Mouse (Mus musculus) hindbrain, embryonic 10.5 days (tissue): ENCODE measurements around the gene Taf8. TPM values are rescaled to one million over a fixed set of nuclear protein-coding genes. Genes with fewer than 3 reads are reported as not detected.
A peak's percentile ranks its signal among the peaks of the same experiment; 100 is the strongest.

Experiments
- DNase-seq: peaks from one replicate; pipeline ENCODE4 v3.0.0-alpha.2; 2017; ENCODE audit warnings: low spot score
- H3K27ac ChIP-seq: fragments of 300-500 bp; sonication (generic); 2 replicates; pipeline ENCODE4 v1.5.1; 2016; ENCODE audit warnings: mild to moderate bottlenecking, moderate library complexity
- H3K27me3 ChIP-seq: fragments of 300-500 bp; sonication (generic); 2 replicates; pipeline ENCODE4 v1.6.1; 2016; ENCODE audit warnings: mild to moderate bottlenecking; ENCODE audit not compliant: poor library complexity, insufficient read depth, severe bottlenecking
- H3K36me3 ChIP-seq: fragments of 300-500 bp; sonication (generic); 2 replicates; pipeline ENCODE4 v1.6.1; 2016; ENCODE audit warnings: mild to moderate bottlenecking, moderate library complexity
- H3K4me1 ChIP-seq: fragments of 300-500 bp; sonication (generic); replicated peaks from 2 replicates; pipeline ENCODE4 v1.6.1; 2016; ENCODE audit warnings: mild to moderate bottlenecking
- H3K4me3 ChIP-seq: fragments of 300-500 bp; sonication (generic); 2 replicates; pipeline ENCODE4 v1.5.1; 2016; ENCODE audit warnings: mild to moderate bottlenecking, moderate library complexity
- H3K9me3 ChIP-seq: fragments of 300-500 bp; sonication (generic); 2 replicates; pipeline ENCODE4 v1.6.1; 2016; ENCODE audit warnings: mild to moderate bottlenecking, moderate library complexity
- WGBS: fragments of 180-500 bp; shearing (Covaris S2); methylation state at CpG from one replicate; pipeline ENCODE4 v1.1.7; 2016; 5-methylcytosine and 5-hydroxymethylcytosine counted together
- polyA plus RNA-seq: library from polyadenylated mRNA; unstranded; fragments of >200 nt; fragmentation: Nextera tagmentation; extraction: Ambion mirVana; gene quantifications from 2 replicates; pipeline ENCODE4 v1.2.1, GENCODE M21; 2016

Taf8 gene
- polyA plus RNA-seq, 1 experiment from 2014 or later, result 36.0 TPM

DNA sequence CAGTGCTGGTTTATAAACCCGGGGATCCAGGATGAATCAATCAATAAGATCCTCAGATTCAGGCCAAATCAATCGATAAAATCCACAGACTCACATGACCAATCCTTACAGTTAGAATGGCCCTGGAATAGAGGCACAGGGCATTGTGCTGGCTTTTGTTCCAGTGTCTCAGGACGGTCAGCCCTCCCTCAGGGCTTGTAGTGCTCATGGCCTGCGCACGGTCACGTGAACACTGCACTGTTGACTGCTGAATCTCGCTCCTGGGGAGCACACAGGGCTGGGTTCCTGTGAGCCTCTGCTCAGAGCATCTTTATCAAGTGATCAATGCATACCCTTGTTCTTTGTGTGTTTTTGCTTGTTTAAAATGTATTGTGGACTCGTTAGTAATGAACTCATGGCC, 26.8 kb upstream of the Taf8 start:
- Histone ChIP-seq H3K4me1 (peaks cover 37% of the 10 kb centered on the region), H3K27me3 (no peaks in the 10 kb centered on the region), H3K4me3 (no peak overlapping the region), H3K27ac (peak overlapping the region; percentile 87), H3K9me3 (no peaks in the 10 kb centered on the region), H3K36me3 (no peaks in the 10 kb centered on the region)
- DNase-seq, result no peak
- WGBS, result 71% methylated on average over 8 of the region's 8 CpGs

DNA sequence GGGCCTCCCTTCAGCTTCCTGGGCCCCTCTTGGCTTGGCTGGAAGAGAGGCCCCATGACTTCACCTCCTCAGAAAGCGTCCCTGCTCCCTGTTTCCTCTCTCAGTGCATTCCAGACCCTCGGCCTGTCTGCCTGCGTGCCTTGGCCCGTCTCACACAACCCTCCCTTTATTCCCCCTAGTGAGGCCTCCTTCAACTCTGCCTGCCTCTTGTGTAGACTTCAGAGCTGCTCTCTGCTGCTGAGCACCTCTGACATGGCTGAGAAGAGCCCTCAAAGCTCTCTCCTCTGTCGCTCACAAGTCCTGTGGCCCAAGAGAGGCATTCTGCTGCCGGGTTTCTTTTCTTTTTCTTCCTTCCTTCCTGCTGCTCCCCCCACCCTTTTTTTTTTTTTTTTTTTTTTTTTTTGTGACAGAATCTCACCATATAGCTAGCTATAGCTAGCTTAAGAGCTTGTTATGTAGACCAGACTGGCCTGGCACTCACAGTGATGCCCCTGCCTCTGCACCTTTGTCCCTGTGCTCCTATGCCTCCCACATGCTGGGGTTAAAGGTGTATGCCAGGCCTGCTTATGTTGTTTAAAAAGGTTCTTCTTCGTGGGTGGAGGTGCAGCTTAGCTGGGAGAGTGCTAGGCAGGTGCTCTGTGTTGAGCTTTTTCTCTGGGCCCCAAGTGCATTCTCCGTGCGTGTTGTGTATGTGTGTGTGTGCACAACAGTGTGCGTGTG, 25.6 kb upstream of the Taf8 start:
- Histone ChIP-seq H3K9me3 (no peaks in the 10 kb centered on the region), H3K27ac (peak overlapping the region; percentile 87), H3K4me3 (no peak overlapping the region), H3K36me3 (no peaks in the 10 kb centered on the region), H3K4me1 (peaks cover 49% of the 10 kb centered on the region), H3K27me3 (no peaks in the 10 kb centered on the region)
- DNase-seq, result peak; percentile 38
- 48% methylated on average over 10 of the region's 10 CpGs for WGBS

DNA sequence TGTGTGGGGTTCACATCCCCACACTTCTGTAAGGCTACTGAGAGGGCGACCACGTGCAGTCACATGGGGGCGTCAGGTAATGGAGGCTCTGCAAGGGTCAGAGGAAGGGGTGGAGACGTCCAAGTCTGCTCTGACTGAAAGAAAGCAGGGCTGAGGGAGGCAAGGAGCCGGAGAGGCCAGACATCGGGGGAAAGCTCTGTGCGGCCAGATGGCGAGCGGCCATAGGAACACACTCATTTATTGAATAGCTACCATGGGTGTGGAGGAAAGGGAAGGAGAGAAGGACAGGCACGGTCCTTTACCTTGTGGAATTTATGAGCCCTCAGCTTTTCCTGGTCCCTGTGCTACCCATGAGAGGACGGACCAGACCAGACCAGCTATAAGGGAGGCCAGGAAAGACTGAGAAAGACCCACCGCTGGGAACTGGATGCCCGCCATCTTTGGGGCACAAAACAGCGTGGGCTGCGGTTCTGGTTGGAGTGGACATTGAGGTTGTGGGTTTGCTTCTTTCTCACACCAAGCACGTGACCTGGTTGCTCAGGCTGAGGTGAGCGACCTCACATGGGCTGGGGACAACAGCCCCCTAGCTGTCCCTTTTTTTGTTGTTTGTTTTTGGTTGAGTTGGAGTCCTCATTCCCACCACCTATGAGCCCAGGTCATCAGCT, 24.9 kb upstream of the Taf8 start:
- H3K36me3 ChIP-seq, result no peaks in the 10 kb centered on the region
- H3K4me1 ChIP-seq, result peaks cover 57% of the 10 kb centered on the region
- no peaks in the 10 kb centered on the region for H3K9me3 ChIP-seq
- H3K27me3 ChIP-seq, result no peaks in the 10 kb centered on the region
- WGBS, result 88% methylated on average over 17 of the region's 17 CpGs
- peak overlapping the region; percentile 87 for H3K27ac ChIP-seq
- H3K4me3 ChIP-seq, result no peak overlapping the region
- no peak for DNase-seq

DNA sequence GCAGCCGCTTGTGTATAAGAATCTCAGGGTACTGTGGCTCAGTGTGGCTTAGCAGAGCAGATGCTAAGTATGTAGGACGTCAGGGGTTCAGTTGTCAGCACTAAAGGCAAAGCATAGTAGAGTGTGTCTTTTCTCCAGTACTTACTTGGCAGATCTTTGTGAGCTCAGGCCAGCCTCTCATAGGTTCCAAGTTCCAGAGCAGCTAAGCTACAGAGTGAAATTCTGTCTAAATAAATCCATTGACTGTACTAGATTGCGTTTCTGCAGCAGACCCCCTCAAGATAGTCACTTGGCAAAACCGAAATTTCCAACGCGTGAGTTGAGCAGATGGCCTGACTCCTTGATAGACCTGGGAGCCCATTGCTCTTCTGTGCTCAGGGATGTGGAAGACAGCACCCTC, 22.9 kb upstream of the Taf8 start:
- DNase-seq, result no peak
- H3K4me1 ChIP-seq, result peaks cover 60% of the 10 kb centered on the region
- H3K36me3 ChIP-seq, result no peaks in the 10 kb centered on the region
- H3K27ac ChIP-seq, result no peak overlapping the region
- H3K4me3 ChIP-seq, result no peak overlapping the region
- 90% methylated on average over 6 of the region's 6 CpGs for WGBS
- H3K9me3 ChIP-seq, result no peaks in the 10 kb centered on the region
- H3K27me3 ChIP-seq, result no peaks in the 10 kb centered on the region

DNA sequence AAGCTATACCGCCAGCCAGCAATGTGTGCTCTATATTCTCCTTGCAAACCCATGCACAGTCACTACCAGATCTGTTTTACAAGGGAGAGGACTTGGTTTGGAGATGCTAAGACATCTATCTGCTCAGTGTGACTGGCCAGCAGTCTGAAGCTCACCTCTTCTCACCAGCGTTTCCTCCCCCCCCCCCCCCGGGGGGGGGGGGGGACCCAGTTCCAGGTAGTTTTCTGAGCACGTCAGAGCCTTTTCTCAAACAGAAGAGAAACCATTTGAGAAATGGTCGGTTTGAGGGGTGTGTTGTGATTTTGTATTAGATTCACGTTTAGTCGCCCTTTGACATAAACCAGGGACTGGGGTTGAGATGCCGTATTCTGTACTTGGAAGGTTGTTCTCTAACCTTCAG, 22.0 kb upstream of the Taf8 start:
- Histone ChIP-seq H3K27ac (0 out of 2 replicates have a peak overlapping the region, but pooled peaks have one; percentile 95), H3K9me3 (no peaks in the 10 kb centered on the region), H3K36me3 (no peaks in the 10 kb centered on the region), H3K4me3 (no peak overlapping the region), H3K4me1 (peaks cover 62% of the 10 kb centered on the region), H3K27me3 (no peaks in the 10 kb centered on the region)
- no peak for DNase-seq
- 78% methylated on average over 8 of the region's 8 CpGs for WGBS

DNA sequence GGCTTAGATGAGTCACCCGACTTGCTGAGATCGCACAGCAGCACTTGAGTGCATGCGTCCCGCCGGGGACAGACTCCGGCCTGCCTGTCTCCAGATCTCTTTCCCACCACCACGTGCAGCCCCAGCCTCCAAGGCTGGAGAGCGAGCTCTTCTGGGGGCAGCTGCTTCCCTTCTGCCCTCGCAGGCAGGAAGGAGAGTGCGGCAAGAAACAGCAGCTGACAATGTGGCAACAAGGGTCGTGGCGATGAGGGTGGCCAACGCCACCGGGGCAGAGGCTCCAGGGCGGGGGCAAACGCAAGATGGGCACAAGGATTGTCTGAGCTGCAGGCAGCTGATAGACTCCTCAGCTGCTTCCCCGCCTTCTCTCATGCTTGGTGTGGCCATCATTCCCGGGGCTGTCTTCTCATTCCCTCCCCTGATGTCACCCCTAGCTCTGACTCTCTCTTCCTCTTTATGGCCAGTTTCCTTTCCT, 21.2 kb upstream of the Taf8 start:
- H3K9me3 ChIP-seq, result no peaks in the 10 kb centered on the region
- peak overlapping the region; percentile 95 for H3K27ac ChIP-seq
- H3K27me3 ChIP-seq, result no peaks in the 10 kb centered on the region
- 69% methylated on average over 18 of the region's 18 CpGs for WGBS
- no peaks in the 10 kb centered on the region for H3K36me3 ChIP-seq
- H3K4me3 ChIP-seq, result no peak overlapping the region
- peaks cover 57% of the 10 kb centered on the region for H3K4me1 ChIP-seq
- DNase-seq, result no peak

DNA sequence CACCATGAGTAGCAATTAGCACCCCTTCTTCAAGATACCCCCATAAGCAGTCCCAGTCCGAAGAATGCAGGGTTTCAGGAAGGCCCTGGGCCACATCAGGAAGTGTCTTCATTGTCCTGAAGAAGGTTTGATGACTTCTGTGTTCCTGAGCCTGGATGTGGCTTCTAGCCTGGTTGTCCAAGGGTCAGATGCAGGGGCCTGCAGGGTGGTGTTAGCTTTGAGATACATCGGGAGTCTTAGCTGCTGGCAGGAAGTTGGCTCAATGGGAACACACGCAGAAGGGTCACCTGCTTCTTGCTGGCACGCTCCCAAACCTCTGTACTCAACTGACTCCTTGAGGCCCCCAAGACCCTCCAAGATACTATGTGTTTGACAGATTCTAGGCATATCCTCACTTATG, 20.4 kb upstream of the Taf8 start:
- WGBS, result 69% methylated on average over 4 of the region's 4 CpGs
- H3K27me3 ChIP-seq, result no peaks in the 10 kb centered on the region
- H3K4me1 ChIP-seq, result peaks cover 57% of the 10 kb centered on the region
- H3K36me3 ChIP-seq, result no peaks in the 10 kb centered on the region
- H3K4me3 ChIP-seq, result peak overlapping the region; percentile 40; the same call in 1 of the 2 replicates
- peak overlapping the region; percentile 95 for H3K27ac ChIP-seq
- H3K9me3 ChIP-seq, result no peaks in the 10 kb centered on the region
- DNase-seq, result no peak

DNA sequence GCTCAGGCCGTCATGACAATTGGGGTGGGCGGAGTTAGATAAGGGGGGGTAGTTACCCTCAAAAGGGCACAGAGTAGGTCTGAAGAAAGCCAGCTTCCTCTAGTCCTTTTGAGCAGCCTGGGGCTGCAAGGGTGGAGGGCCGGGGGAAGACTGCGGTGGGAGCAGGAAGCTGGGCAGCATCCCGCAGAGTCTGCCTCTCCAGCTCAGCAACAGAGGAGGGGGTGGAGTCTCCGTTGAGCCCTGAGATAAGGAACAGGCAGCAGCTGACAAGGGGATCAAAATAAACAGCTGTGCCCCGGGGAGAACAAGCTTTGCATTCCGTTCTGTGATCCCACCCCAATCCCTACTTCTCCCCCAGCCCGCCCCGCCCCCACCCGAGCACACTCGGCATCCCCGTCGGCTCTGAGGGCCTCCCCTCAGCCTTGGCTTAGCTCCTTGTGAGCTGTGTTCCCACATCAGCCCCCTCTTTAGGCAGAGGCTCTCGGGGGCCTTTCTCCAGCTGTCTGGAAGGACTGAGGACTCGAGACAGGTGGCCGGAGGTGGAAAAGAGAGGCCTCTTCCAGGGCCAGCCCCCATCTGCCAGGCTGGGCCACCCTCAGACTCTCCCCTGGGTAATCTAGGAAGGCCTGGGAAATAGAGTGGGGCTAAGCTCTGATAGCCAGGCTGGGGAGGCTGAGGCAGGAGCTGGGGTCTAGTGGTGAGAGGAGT, 19.6 kb upstream of the Taf8 start:
- peak; percentile 82 for DNase-seq
- Histone ChIP-seq H3K4me3 (peak overlapping the region; percentile 40), H3K4me1 (peaks cover 50% of the 10 kb centered on the region), H3K36me3 (no peaks in the 10 kb centered on the region), H3K9me3 (no peaks in the 10 kb centered on the region), H3K27me3 (no peaks in the 10 kb centered on the region), H3K27ac (peak overlapping the region; percentile 95)
- 3% methylated on average over 17 of the region's 17 CpGs for WGBS

DNA sequence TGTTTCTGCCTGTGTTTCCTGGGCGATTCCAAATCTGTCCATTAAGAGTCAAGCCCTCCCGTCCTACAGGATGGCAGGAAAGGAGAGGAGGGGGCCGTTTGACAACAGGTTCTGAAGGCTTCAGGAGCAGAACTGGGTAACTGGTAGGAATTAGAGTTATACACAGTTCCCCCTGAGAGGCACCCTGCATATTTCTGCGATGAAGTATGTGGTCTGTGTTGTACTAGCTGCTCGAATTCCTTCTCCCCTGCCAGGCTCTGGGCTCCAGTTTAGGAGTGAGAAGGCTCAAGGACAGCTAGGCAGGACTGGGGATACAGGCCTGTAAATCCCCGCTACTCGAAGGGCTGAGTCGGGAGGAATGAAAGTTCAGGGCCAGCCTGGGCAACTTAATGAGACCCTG, 16.1 kb upstream of the Taf8 start:
- Histone ChIP-seq H3K27ac (peak overlapping the region; percentile 83), H3K27me3 (no peaks in the 10 kb centered on the region), H3K4me3 (0 out of 2 replicates have a peak overlapping the region, but pooled peaks have one; percentile 4), H3K36me3 (no peaks in the 10 kb centered on the region), H3K4me1 (peaks cover 41% of the 10 kb centered on the region), H3K9me3 (no peaks in the 10 kb centered on the region)
- peak; percentile 29 for DNase-seq
- WGBS, result 41% methylated on average over 8 of the region's 8 CpGs

DNA sequence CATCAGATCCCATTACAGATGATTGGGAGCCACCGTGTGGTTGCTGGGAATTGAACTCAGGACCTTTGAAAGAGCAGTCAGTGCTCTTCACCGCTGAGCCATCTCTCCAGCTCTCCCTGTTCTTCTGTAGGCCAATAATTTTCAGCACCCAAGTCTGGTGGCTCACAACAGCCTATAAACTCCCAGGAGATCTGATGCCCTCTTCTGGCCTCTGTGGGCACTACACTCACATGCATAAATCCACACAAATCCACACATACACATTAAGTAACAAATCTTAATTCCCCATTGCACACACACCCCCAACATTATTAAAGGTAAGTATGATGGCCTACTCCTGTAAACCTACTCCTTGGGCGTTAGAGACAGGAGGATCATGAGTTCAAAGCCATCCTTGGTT, 14.1 kb upstream of the Taf8 start:
- H3K27ac ChIP-seq, result no peak overlapping the region
- WGBS, result 98% methylated on average over 3 of the region's 3 CpGs
- no peak overlapping the region for H3K4me3 ChIP-seq
- no peak for DNase-seq
- no peaks in the 10 kb centered on the region for H3K27me3 ChIP-seq
- H3K9me3 ChIP-seq, result no peaks in the 10 kb centered on the region
- peaks cover 32% of the 10 kb centered on the region for H3K4me1 ChIP-seq
- H3K36me3 ChIP-seq, result no peaks in the 10 kb centered on the region

DNA sequence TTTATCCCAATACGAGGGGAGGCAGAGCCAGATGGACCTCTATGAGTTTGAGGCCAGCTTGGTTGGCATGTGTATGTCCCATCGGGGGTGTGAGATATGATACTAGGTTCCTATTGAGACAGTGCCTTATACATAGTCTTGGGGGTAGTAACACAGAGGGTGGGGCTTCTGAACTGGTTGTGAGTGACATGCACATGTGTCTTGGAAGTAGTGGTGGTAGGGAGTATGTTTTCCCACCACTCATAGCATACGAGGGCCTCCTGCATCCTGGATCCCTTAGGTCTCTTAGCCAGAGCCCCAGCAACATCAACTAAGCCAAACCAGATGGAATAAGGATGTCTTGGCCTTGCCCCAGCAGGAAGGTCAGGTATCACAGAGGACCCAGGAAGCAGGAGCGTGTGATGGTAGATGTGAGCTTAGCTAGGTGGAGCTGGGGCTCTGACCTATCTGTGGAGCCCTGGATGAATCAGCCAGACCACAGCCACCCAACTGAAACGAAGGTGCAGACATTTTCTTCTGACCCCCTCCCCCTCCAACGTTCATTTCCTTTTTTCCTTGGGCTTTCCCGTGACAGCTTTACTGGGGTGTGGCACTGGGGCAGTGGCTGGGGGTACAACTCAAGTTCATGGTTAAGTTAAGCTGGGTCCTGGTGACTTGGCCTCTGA, 13.2 kb upstream of the Taf8 start:
- Histone ChIP-seq H3K27ac (no peak overlapping the region), H3K4me1 (peaks cover 38% of the 10 kb centered on the region), H3K27me3 (no peaks in the 10 kb centered on the region), H3K9me3 (no peaks in the 10 kb centered on the region), H3K4me3 (no peak overlapping the region), H3K36me3 (no peaks in the 10 kb centered on the region)
- no peak for DNase-seq
- 79% methylated on average over 7 of the region's 7 CpGs for WGBS

DNA sequence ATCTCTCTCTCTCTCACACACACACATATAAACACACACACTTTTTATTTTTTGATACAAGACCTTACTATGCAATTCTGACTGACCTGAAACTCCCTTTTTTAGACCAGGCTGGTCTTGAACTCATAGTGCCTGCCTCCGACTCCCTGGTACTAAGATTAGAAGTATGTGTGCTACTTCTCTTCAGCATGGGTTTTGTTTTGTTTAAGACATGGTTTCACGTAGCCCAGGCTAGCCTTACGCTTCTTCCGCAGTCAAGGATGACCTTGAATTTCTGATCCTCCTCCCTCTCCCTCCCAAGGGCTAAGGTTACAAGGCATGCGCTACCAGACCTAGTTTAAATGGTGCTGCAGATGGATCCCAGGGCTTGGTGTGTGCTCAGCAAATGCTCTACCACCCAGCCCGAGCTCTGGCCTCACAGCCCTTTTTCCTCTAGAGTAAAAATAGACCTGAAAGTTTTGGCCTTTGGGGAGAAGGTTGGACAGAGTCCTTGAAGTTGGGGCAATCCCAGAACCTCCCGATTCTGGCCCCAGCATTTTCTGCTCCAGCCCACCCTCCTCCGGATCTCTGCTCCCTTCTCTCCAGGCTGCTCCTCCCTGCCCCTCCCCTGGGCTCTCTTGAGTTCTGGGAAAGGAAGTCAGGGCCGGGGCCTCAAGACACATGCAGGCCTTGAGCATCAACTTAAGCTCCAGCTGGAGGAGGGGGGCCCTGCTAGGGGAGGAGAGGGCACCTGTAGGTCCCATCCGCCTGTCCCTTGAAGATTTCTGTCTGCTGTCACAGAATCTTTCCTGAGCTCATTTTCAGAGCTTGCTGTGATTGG, 11.1 kb upstream of the Taf8 start:
- H3K9me3 ChIP-seq, result no peaks in the 10 kb centered on the region
- DNase-seq, result no peak
- no peaks in the 10 kb centered on the region for H3K27me3 ChIP-seq
- no peak overlapping the region for H3K4me3 ChIP-seq
- no peaks in the 10 kb centered on the region for H3K36me3 ChIP-seq
- H3K27ac ChIP-seq, result peak overlapping the region; percentile 36; the same call in 1 of the 2 replicates
- H3K4me1 ChIP-seq, result peaks cover 28% of the 10 kb centered on the region
- 74% methylated on average over 10 of the region's 10 CpGs for WGBS
